Mouse (Mus musculus): ENCODE measurements around the gene Aven.

- TF ChIP-seq CTCF (IDR thresholded peaks at IDR 0.05): peak; percentile 66
- TF ChIP-seq POLR2A (IDR thresholded peaks at IDR 0.05; ENCODE audit: insufficient read depth, low read depth, low read length): no peak
Observed at GRCm38 (mm10) chr2:112449597-112450296, 43.0 kb upstream of the Aven start.
